Mouse (Mus musculus) intestine, embryonic 15.5 days (tissue): Measurements from ENCODE around the gene Aknad1. TPM values are rescaled to one million over a fixed set of nuclear protein-coding genes. Genes with fewer than 3 reads are reported as not detected.
A peak's percentile ranks its signal among the peaks of the same experiment; 100 is the strongest.

Source experiments
- ATAC-seq: fragments of 200-750 bp; cut with Nextera tagmentation; 2 replicates; pipeline ENCODE4 v1.8.0; 2017; ENCODE audit warnings: moderate TSS enrichment, moderate library complexity
- H3K27ac ChIP-seq: fragments of 300-500 bp; sonication (generic); 2 replicates; pipeline ENCODE4 v1.5.1; 2015; ENCODE audit warnings: mild to moderate bottlenecking, inconsistent platforms
- H3K27me3 ChIP-seq: fragments of 300-500 bp; sonication (generic); replicated peaks from 2 replicates; pipeline ENCODE4 v1.6.1; 2015; ENCODE audit warnings: inconsistent platforms
- H3K36me3 ChIP-seq: fragments of 300-500 bp; sonication (generic); 2 replicates; pipeline ENCODE4 v1.6.1; 2015; ENCODE audit warnings: inconsistent platforms
- H3K4me1 ChIP-seq: fragments of 300-500 bp; sonication (generic); replicated peaks from 2 replicates; pipeline ENCODE4 v1.6.1; 2015; ENCODE audit warnings: inconsistent platforms
- H3K4me2 ChIP-seq: fragments of 300-500 bp; sonication (generic); replicated peaks from 2 replicates; pipeline ENCODE4 v1.6.1; 2015; ENCODE audit warnings: mild to moderate bottlenecking, inconsistent platforms
- H3K4me3 ChIP-seq: fragments of 300-500 bp; sonication (generic); replicated peaks from 2 replicates; pipeline ENCODE4 v1.5.1; 2015; ENCODE audit warnings: inconsistent platforms
- H3K9ac ChIP-seq: fragments of 300-500 bp; sonication (generic); 2 replicates; pipeline ENCODE4 v1.6.1; 2015; ENCODE audit warnings: inconsistent platforms
- H3K9me3 ChIP-seq: fragments of 300-500 bp; sonication (generic); 2 replicates; pipeline ENCODE4 v1.6.1; 2016; ENCODE audit warnings: inconsistent platforms
- WGBS: fragments of 180-500 bp; shearing (Covaris S2); methylation state at CpG from one replicate; pipeline ENCODE4 v1.1.7; 2015; 5-methylcytosine and 5-hydroxymethylcytosine counted together
- polyA plus RNA-seq: library from polyadenylated mRNA; unstranded; fragments of >200 nt; fragmentation: Nextera tagmentation; extraction: Ambion mirVana; gene quantifications from 2 replicates; pipeline ENCODE4 v1.2.1, GENCODE M21; 2015

Gene Aknad1
- polyA plus RNA-seq, 1 experiment from 2014 or later: 0.10 TPM

GRCm38 (mm10) chr3:108719761-108720160 is 19.7 kb upstream of the Aknad1 start:
- Histone ChIP-seq H3K27ac (no peak overlapping the region), H3K4me3 (no peak overlapping the region), H3K36me3 (no peaks in the 10 kb centered on the region), H3K4me2 (peak overlapping the region; percentile 16; the same call in 1 of the 2 replicates), H3K4me1 (peaks cover 13% of the 10 kb centered on the region), H3K9me3 (no peaks in the 10 kb centered on the region), H3K9ac (no peak overlapping the region), H3K27me3 (no peaks in the 10 kb centered on the region)
- WGBS: 66% methylated on average over 3 of the region's 3 CpGs
- ATAC-seq: no peak

GRCm38 (mm10) chr3:108721076-108721991 is 18.1 kb upstream of the Aknad1 start:
- Histone ChIP-seq H3K9me3 (no peaks in the 10 kb centered on the region), H3K4me2 (peak overlapping the region; percentile 62), H3K36me3 (no peaks in the 10 kb centered on the region), H3K4me1 (peaks cover 13% of the 10 kb centered on the region), H3K4me3 (peak overlapping the region; percentile 71), H3K27me3 (no peaks in the 10 kb centered on the region), H3K9ac (peak overlapping the region; percentile 86), H3K27ac (peak overlapping the region; percentile 91)
- peak; percentile 50 for ATAC-seq
- WGBS: under 1% methylated on average over 44 of the region's 44 CpGs

- H3K9me3 ChIP-seq: no peaks in the 10 kb centered on the region
- H3K36me3 ChIP-seq: no peaks in the 10 kb centered on the region
- peak within 1 kb of the TSS; percentile 71 for H3K4me3 ChIP-seq
- peaks cover 13% of the 10 kb centered on the region for H3K4me1 ChIP-seq
- H3K4me2 ChIP-seq: peak within 1 kb of the TSS; percentile 62
- no peaks in the 10 kb centered on the region for H3K27me3 ChIP-seq
- 3% methylated on average over 48 of the region's 53 CpGs for WGBS
- ATAC-seq: peak; percentile 99
- H3K9ac ChIP-seq: peak within 1 kb of the TSS; percentile 86
- H3K27ac ChIP-seq: peak within 1 kb of the TSS; percentile 91
Observed at GRCm38 (mm10) chr3:108722036-108722872, 17.2 kb upstream of the Aknad1 start, which contains the start of gene Gpsm2. Gene Gpsm2, minus strand, starts transcription at chr3:108722309.

GRCm38 (mm10) chr3:108726413-108726812 is 13.0 kb upstream of the Aknad1 start:
- Histone ChIP-seq H3K36me3 (no peaks in the 10 kb centered on the region), H3K4me3 (no peak overlapping the region), H3K4me1 (peaks cover 10% of the 10 kb centered on the region; the same call in 1 of the 2 replicates), H3K9ac (no peak overlapping the region), H3K4me2 (no peak overlapping the region), H3K9me3 (no peaks in the 10 kb centered on the region), H3K27ac (no peak overlapping the region), H3K27me3 (no peaks in the 10 kb centered on the region)
- 91% methylated on average over 7 of the region's 7 CpGs for WGBS
- ATAC-seq: no peak

- Histone ChIP-seq H3K4me1 (peaks cover 10% of the 10 kb centered on the region; the same call in 1 of the 2 replicates), H3K9me3 (no peaks in the 10 kb centered on the region), H3K4me2 (no peak overlapping the region), H3K27ac (no peak overlapping the region), H3K36me3 (no peaks in the 10 kb centered on the region), H3K4me3 (no peak overlapping the region), H3K27me3 (no peaks in the 10 kb centered on the region), H3K9ac (no peak overlapping the region)
- no peak for ATAC-seq
Observed at GRCm38 (mm10) chr3:108727344-108727743, 12.1 kb upstream of the Aknad1 start.

GRCm38 (mm10) chr3:108727776-108728175 is 11.7 kb upstream of the Aknad1 start:
- no peak for ATAC-seq
- no peaks in the 10 kb centered on the region for H3K27me3 ChIP-seq
- no peak overlapping the region for H3K27ac ChIP-seq
- WGBS: 92% methylated on average over 3 of the region's 3 CpGs
- H3K4me1 ChIP-seq: peaks cover 7% of the 10 kb centered on the region; the same call in 1 of the 2 replicates
- no peaks in the 10 kb centered on the region for H3K9me3 ChIP-seq
- H3K4me2 ChIP-seq: no peak overlapping the region
- H3K4me3 ChIP-seq: no peak overlapping the region
- no peaks in the 10 kb centered on the region for H3K36me3 ChIP-seq
- no peak overlapping the region for H3K9ac ChIP-seq

- Histone ChIP-seq H3K27ac (0 out of 2 replicates have a peak overlapping the region, but pooled peaks have one; percentile 52), H3K27me3 (no peaks in the 10 kb centered on the region), H3K4me2 (peak overlapping the region; percentile 33; the same call in 1 of the 2 replicates), H3K9me3 (no peaks in the 10 kb centered on the region), H3K4me3 (no peak overlapping the region), H3K9ac (no peak overlapping the region), H3K4me1 (peaks cover 3% of the 10 kb centered on the region; the same call in 1 of the 2 replicates), H3K36me3 (no peaks in the 10 kb centered on the region)
- 29% methylated on average over 12 of the region's 12 CpGs for WGBS
- peak; percentile 92 for ATAC-seq
Observed at GRCm38 (mm10) chr3:108730316-108730715, 9.1 kb upstream of the Aknad1 start.

- Histone ChIP-seq H3K36me3 (no peaks in the 10 kb centered on the region), H3K4me3 (no peak overlapping the region), H3K27ac (no peak overlapping the region), H3K9ac (no peak overlapping the region), H3K4me2 (no peak overlapping the region), H3K9me3 (no peaks in the 10 kb centered on the region), H3K4me1 (no peaks in the 10 kb centered on the region), H3K27me3 (no peaks in the 10 kb centered on the region)
- WGBS: 83% methylated on average over 3 of the region's 3 CpGs
- ATAC-seq: no peak
Observed at GRCm38 (mm10) chr3:108737761-108738160, 1.7 kb upstream of the Aknad1 start.

GRCm38 (mm10) chr3:108744060-108744459 is 4.6 kb downstream of the Aknad1 start:
- WGBS: 83% methylated on average over 4 of the region's 4 CpGs
- no peak for ATAC-seq
- no peak overlapping the region for H3K4me3 ChIP-seq
- H3K27me3 ChIP-seq: no peaks in the 10 kb centered on the region
- no peaks in the 10 kb centered on the region for H3K36me3 ChIP-seq
- 0 out of 2 replicates have a peak, but pooled peaks cover 5% of the 10 kb centered on the region for H3K4me1 ChIP-seq
- H3K9me3 ChIP-seq: no peaks in the 10 kb centered on the region
- H3K27ac ChIP-seq: no peak overlapping the region
- H3K9ac ChIP-seq: no peak overlapping the region
- no peak overlapping the region for H3K4me2 ChIP-seq

- H3K27ac ChIP-seq: no peak overlapping the region
- WGBS: 51% methylated on average over 6 of the region's 6 CpGs
- no peaks in the 10 kb centered on the region for H3K4me1 ChIP-seq
- no peaks in the 10 kb centered on the region for H3K27me3 ChIP-seq
- ATAC-seq: no peak
- no peak overlapping the region for H3K9ac ChIP-seq
- H3K36me3 ChIP-seq: no peaks in the 10 kb centered on the region
- H3K4me3 ChIP-seq: no peak overlapping the region
- H3K9me3 ChIP-seq: no peaks in the 10 kb centered on the region
- H3K4me2 ChIP-seq: no peak overlapping the region
Observed at GRCm38 (mm10) chr3:108751061-108751460, 11.6 kb downstream of the Aknad1 start.

GRCm38 (mm10) chr3:108751691-108752090 is 12.2 kb downstream of the Aknad1 start:
- no peaks in the 10 kb centered on the region for H3K27me3 ChIP-seq
- ATAC-seq: no peak; the same call in 1 of the 2 replicates
- 78% methylated on average over 6 of the region's 6 CpGs for WGBS

GRCm38 (mm10) chr3:108754541-108754940 is 15.1 kb downstream of the Aknad1 start:
- no peaks in the 10 kb centered on the region for H3K36me3 ChIP-seq
- WGBS: 74% methylated on average over 1 of the region's 1 CpGs
- H3K4me2 ChIP-seq: no peak overlapping the region
- H3K27ac ChIP-seq: no peak overlapping the region
- no peaks in the 10 kb centered on the region for H3K4me1 ChIP-seq
- no peak overlapping the region for H3K9ac ChIP-seq
- no peaks in the 10 kb centered on the region for H3K27me3 ChIP-seq
- ATAC-seq: no peak; the same call in 1 of the 2 replicates
- no peaks in the 10 kb centered on the region for H3K9me3 ChIP-seq
- H3K4me3 ChIP-seq: no peak overlapping the region

More at GRCm38 (mm10) chr3:108751691-108752090, 12.2 kb downstream of the Aknad1 start:
- H3K4me2 ChIP-seq: no peak overlapping the region
- no peak overlapping the region for H3K4me3 ChIP-seq
- H3K4me1 ChIP-seq: no peaks in the 10 kb centered on the region
- no peak overlapping the region for H3K9ac ChIP-seq
- no peaks in the 10 kb centered on the region for H3K9me3 ChIP-seq
- no peaks in the 10 kb centered on the region for H3K36me3 ChIP-seq
- H3K27ac ChIP-seq: no peak overlapping the region
